Mouse (Mus musculus): ENCODE results near the gene Echdc1. TPM values are rescaled to one million over a fixed set of nuclear protein-coding genes. Genes with fewer than 3 reads are reported as not detected.

Echdc1 gene
- total and polyA plus RNA-seq, 3 experiments: 19.6 to 27.9 TPM; not detected in 1

- TF ChIP-seq MAFK (IDR thresholded peaks at IDR 0.05; ENCODE audit: borderline replicate concordance, low read depth, low read length) (no peak), CTCF (IDR thresholded peaks at IDR 0.05 in 2 of 3, conservative IDR thresholded peaks at IDR 0.05 in 1 of 3; ENCODE audit: control insufficient read depth in 1 of 3, insufficient read depth in 1 of 3, low read depth in 2 of 3, low read length in 3 of 3, poor library complexity in 1 of 3, severe bottlenecking in 1 of 3) (peak; percentile 65 to 77 (median 76)), ZNF384 (IDR thresholded peaks at IDR 0.05; ENCODE audit: low read depth, low read length) (no peak)
These were observed at the start of gene Echdc1 (continued) for GRCm38 (mm10) chr10:29313064-29313638.

- Histone ChIP-seq H3K4me1 (ENCODE audit: control insufficient read depth in 1 of 2, insufficient read depth in 2 of 2, low read length in 2 of 2) (no peaks in the 10 kb centered on the region), H3K79me2 (ENCODE audit: control insufficient read depth, insufficient read depth, low read length, poor library complexity) (no peaks in the 10 kb centered on the region), H3K9ac (ENCODE audit: control insufficient read depth, low read depth, low read length, poor library complexity, severe bottlenecking) (no peak overlapping the region), H3K27me3 (ENCODE audit: control insufficient read depth in 1 of 2, insufficient read depth in 2 of 2, low read length in 2 of 2) (no peaks in the 10 kb centered on the region), H3K27ac (ENCODE audit: control insufficient read depth, low read depth, low read length) (no peak overlapping the region), H3K4me3 (ENCODE audit: control insufficient read depth in 1 of 2, insufficient read depth in 1 of 2, low read depth in 2 of 2, low read length in 2 of 2) (no peak overlapping the region), H3K9me3 (replicated peaks; ENCODE audit: insufficient read depth, low read length) (no peaks in the 10 kb centered on the region), H3K36me3 (ENCODE audit: control insufficient read depth in 1 of 2, insufficient read depth in 2 of 2, low read length in 2 of 2) (no peaks in the 10 kb centered on the region)
- TF ChIP-seq USF1 (IDR thresholded peaks at IDR 0.05; ENCODE audit: low read depth, low read length) (no peak), POLR2AphosphoS5 (IDR thresholded peaks at IDR 0.05; ENCODE audit: borderline replicate concordance, low read depth, low read length) (no peak), MXI1 (IDR thresholded peaks at IDR 0.05; ENCODE audit: low read depth, low read length) (no peak), CTCF (IDR thresholded peaks at IDR 0.05 in 2 of 3, conservative IDR thresholded peaks at IDR 0.05 in 1 of 3; ENCODE audit: control insufficient read depth in 1 of 3, insufficient read depth in 1 of 3, low read depth in 2 of 3, low read length in 3 of 3, poor library complexity in 1 of 3, severe bottlenecking in 1 of 3) (no peak), ZKSCAN1 (IDR thresholded peaks at IDR 0.05; ENCODE audit: low read depth, low read length) (no peak), NRF1 (IDR thresholded peaks at IDR 0.05; ENCODE audit: insufficient read depth, low read depth, low read length, poor library complexity, severe bottlenecking) (no peak), MAX (IDR thresholded peaks at IDR 0.05; ENCODE audit: low read length) (no peak), ZNF384 (IDR thresholded peaks at IDR 0.05; ENCODE audit: low read depth, low read length) (no peak), POLR2AphosphoS2 (IDR thresholded peaks at IDR 0.05; ENCODE audit: low read length) (no peak), ETS1 (IDR thresholded peaks at IDR 0.05; ENCODE audit: low read depth, low read length) (no peak), SIN3A (IDR thresholded peaks at IDR 0.05; ENCODE audit: low read length) (no peak), ZMIZ1 (IDR thresholded peaks at IDR 0.05; ENCODE audit: low read depth, low read length) (no peak), RAD21 (IDR thresholded peaks at IDR 0.05; ENCODE audit: low read depth, low read length) (no peak), NELFE (IDR thresholded peaks at IDR 0.05; ENCODE audit: low read depth, low read length) (no peak), BHLHE40 (IDR thresholded peaks at IDR 0.05; ENCODE audit: borderline replicate concordance, low read depth, low read length) (no peak), SMC3 (IDR thresholded peaks at IDR 0.05; ENCODE audit: low read depth, low read length) (no peak), GATA1 (IDR thresholded peaks at IDR 0.05; ENCODE audit: low read depth, low read length) (no peak), UBTF (IDR thresholded peaks at IDR 0.05; ENCODE audit: borderline replicate concordance, insufficient read depth, low read depth, low read length) (no peak), E2F4 (IDR thresholded peaks at IDR 0.05; ENCODE audit: borderline replicate concordance, low read depth, low read length) (no peak)
- no peak for DNase-seq (ENCODE audit: low read depth, low spot score)
These were observed 31.2 kb upstream of the Echdc1 start for GRCm38 (mm10) chr10:29281736-29282135.
